Mouse (Mus musculus) neural tube, embryonic 11.5 days (tissue): ENCODE measurements around the gene Fgfr1op2. TPM values are rescaled to one million over a fixed set of nuclear protein-coding genes. Genes with fewer than 3 reads are reported as not detected.

Experiments
- ATAC-seq: fragments of 200-750 bp; cut with Nextera tagmentation; 2 replicates; pipeline ENCODE4 v1.8.0; 2017; ENCODE audit warnings: moderate number of reproducible peaks, mild to moderate bottlenecking, moderate TSS enrichment, moderate library complexity; ENCODE audit not compliant: insufficient read depth, low FRiP score, low TSS enrichment
- DNase-seq: peaks from one replicate; pipeline ENCODE4 v3.0.0-alpha.2; 2015; ENCODE audit warnings: low spot score
- H3K27ac ChIP-seq: fragments of 300-500 bp; sonication (generic); 2 replicates; pipeline ENCODE4 v1.5.1; 2014; ENCODE audit warnings: low read depth, mild to moderate bottlenecking, low read length
- H3K27me3 ChIP-seq: fragments of 300-500 bp; sonication (generic); 2 replicates; pipeline ENCODE4 v1.6.1; 2014; ENCODE audit warnings: mild to moderate bottlenecking, low read length, mixed read lengths; ENCODE audit not compliant: control insufficient read depth, insufficient read depth
- H3K36me3 ChIP-seq: fragments of 300-500 bp; sonication (generic); 2 replicates; pipeline ENCODE4 v1.6.1; 2014; ENCODE audit warnings: mild to moderate bottlenecking, low read length, moderate library complexity, mixed read lengths; ENCODE audit not compliant: control insufficient read depth, insufficient read depth
- H3K4me1 ChIP-seq: fragments of 300-500 bp; sonication (generic); 2 replicates; pipeline ENCODE4 v1.6.1; 2014; ENCODE audit warnings: low read length, mixed read lengths; ENCODE audit not compliant: control insufficient read depth, insufficient read depth
- H3K4me2 ChIP-seq: fragments of 300-500 bp; sonication (generic); 2 replicates; pipeline ENCODE4 v1.6.1; 2014; ENCODE audit warnings: low read depth, mild to moderate bottlenecking, moderate library complexity
- H3K4me3 ChIP-seq: fragments of 300-500 bp; sonication (generic); 2 replicates; pipeline ENCODE4 v1.5.1; 2014; ENCODE audit warnings: low read depth, low read length
- H3K9ac ChIP-seq: fragments of 300-500 bp; sonication (generic); 2 replicates; pipeline ENCODE4 v1.6.1; 2014; ENCODE audit warnings: mild to moderate bottlenecking, low read length
- H3K9me3 ChIP-seq: fragments of 300-500 bp; sonication (generic); 2 replicates; pipeline ENCODE4 v1.6.1; 2016; ENCODE audit warnings: low read length; ENCODE audit not compliant: control insufficient read depth
- WGBS: fragments of 180-500 bp; shearing (Covaris S2); extraction: QIAGEN DNeasy Blood & Tissue Kit; methylation state at CpG from one replicate; pipeline ENCODE4 v1.1.7; 2014; 5-methylcytosine and 5-hydroxymethylcytosine counted together
- polyA plus RNA-seq: library from polyadenylated mRNA; unstranded; fragments of >200 nt; fragmentation: Nextera tagmentation; extraction: Ambion mirVana; gene quantifications from 2 replicates; pipeline ENCODE4 v1.2.1, GENCODE M21; 2014

The Fgfr1op2 gene
- polyA plus RNA-seq, 1 experiment from 2014 or later = 78.2 TPM

DNA sequence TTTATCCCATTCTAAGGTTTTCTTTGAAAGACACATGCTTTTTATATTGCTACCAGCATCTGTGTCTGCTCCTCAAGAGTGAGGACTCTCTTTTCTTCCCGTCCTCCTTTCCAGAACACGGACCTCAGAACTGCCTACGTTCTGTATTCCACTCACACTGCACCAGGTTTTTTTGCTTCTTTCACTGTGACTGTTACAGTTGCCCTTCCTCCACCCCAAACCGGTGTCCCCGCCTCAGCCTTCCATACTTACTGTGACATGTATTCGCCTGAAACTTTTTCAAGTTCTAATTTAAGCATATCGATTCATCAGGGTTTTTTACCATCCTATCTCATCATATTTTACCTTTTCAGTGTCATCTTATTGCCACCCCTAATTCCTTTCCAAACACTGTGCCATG is 1.6 kb downstream of the Fgfr1op2 start:
- peak overlapping the region; percentile 85 for H3K9ac ChIP-seq
- peak; percentile 13 for DNase-seq
- H3K27ac ChIP-seq = peak overlapping the region; percentile 93; the same call in 1 of the 2 replicates
- H3K9me3 ChIP-seq = no peaks in the 10 kb centered on the region
- WGBS = 17% methylated on average over 7 of the region's 7 CpGs
- H3K4me1 ChIP-seq = peaks cover 3% of the 10 kb centered on the region
- ATAC-seq = no peak
- no peaks in the 10 kb centered on the region for H3K36me3 ChIP-seq
- peak overlapping the region; percentile 61 for H3K4me2 ChIP-seq
- no peaks in the 10 kb centered on the region for H3K27me3 ChIP-seq
- peak overlapping the region; percentile 96 for H3K4me3 ChIP-seq

DNA sequence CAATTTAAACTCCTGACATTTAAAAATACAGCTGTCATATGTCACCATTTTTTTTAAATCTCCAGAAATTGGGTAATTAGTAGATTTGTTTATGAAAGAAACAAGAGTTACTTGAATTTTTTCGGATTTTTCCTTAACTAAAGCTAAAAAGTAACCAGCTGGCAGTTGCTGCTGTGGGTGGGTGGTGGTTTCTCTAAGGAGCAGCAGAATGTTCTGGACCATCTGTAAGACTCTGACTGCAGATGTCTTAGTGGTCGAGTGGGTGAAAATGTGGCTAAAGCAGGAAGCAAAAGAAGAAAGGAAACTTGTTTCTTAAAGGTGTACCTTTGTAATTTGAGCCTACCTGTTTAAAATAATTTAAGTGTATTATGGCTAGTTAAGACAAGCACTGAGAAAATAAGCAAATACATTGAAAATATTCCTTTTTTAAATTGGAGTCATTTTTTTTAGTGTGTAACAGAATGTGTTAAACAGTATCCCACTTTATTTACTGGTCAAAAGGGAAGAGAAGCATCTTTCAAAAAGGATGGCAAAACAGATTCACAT is 3.5 kb downstream of the Fgfr1op2 start:
- peaks cover 3% of the 10 kb centered on the region for H3K4me1 ChIP-seq
- no peaks in the 10 kb centered on the region for H3K36me3 ChIP-seq
- DNase-seq (no peak), ATAC-seq (no peak)
- no peak overlapping the region for H3K27ac ChIP-seq
- no peak overlapping the region for H3K4me2 ChIP-seq
- WGBS = 57% methylated on average over 2 of the region's 2 CpGs
- no peak overlapping the region for H3K9ac ChIP-seq
- no peak overlapping the region for H3K4me3 ChIP-seq
- no peaks in the 10 kb centered on the region for H3K9me3 ChIP-seq
- H3K27me3 ChIP-seq = no peaks in the 10 kb centered on the region

- ATAC-seq (no peak), DNase-seq (no peak)
- no peaks in the 10 kb centered on the region for H3K27me3 ChIP-seq
- no peaks in the 10 kb centered on the region; the same call in 1 of the 2 replicates for H3K36me3 ChIP-seq
- no peak overlapping the region for H3K27ac ChIP-seq
- H3K9me3 ChIP-seq = no peaks in the 10 kb centered on the region
- H3K9ac ChIP-seq = no peak overlapping the region
- 75% methylated on average over 2 of the region's 2 CpGs for WGBS
- H3K4me1 ChIP-seq = peaks cover 3% of the 10 kb centered on the region
- no peak overlapping the region for H3K4me3 ChIP-seq
- H3K4me2 ChIP-seq = no peak overlapping the region
Observed at GRCm38 (mm10) chr6:146583366-146584046, 6.5 kb downstream of the Fgfr1op2 start.

DNA sequence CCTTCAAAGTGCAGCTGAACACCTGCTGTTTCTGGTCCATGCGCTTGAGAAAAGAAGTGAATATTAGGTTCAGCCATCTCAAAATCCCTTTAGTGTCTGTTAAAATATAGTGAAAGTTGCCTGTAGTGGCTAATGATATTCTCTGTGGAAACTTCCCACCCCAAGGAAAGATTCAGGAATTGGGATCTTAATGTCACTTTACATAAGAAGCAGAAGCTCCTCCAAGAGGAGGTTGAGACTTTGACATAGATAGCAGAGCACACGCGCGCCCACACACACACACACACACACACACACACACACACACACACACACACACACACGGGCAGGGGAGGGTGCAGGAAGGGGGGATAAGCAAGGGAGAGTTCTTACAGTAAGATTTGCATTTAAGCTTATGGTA is 8.1 kb downstream of the Fgfr1op2 start:
- Histone ChIP-seq H3K36me3 (peaks cover 6% of the 10 kb centered on the region), H3K27ac (no peak overlapping the region), H3K9ac (no peak overlapping the region), H3K9me3 (no peaks in the 10 kb centered on the region), H3K4me3 (no peak overlapping the region), H3K4me2 (no peak overlapping the region), H3K4me1 (no peaks in the 10 kb centered on the region), H3K27me3 (no peaks in the 10 kb centered on the region)
- no peak for DNase-seq
- 94% methylated on average over 5 of the region's 5 CpGs for WGBS
- no peak for ATAC-seq

GRCm38 (mm10) chr6:146602601-146603000 is 25.6 kb downstream of the Fgfr1op2 start:
- Histone ChIP-seq H3K4me3 (no peak overlapping the region), H3K36me3 (peaks cover 9% of the 10 kb centered on the region; the same call in 1 of the 2 replicates), H3K27me3 (no peaks in the 10 kb centered on the region), H3K4me1 (no peaks in the 10 kb centered on the region), H3K27ac (no peak overlapping the region), H3K9ac (no peak overlapping the region), H3K4me2 (no peak overlapping the region), H3K9me3 (no peaks in the 10 kb centered on the region)
- ATAC-seq = no peak
- WGBS = 87% methylated on average over 4 of the region's 4 CpGs
- DNase-seq = no peak

DNA sequence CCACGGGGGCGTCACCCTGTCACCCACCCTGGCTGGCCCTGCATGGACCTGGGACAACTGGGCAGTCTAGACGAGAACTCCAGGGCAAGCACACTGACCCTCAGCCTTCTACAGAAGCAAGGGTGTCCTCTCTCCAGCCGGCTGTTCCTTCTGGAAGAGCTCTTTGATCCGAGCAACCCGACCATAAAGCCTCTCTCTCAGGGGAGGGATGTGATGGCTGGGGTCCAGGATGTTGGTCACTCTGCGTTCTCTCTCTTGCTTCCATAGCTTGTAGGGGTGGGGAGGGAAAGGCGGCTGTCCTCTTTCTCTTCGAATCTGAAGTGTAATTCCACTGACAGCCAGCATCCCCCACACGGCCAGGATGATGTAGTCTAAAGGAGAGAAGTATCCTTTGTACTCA is 26.6 kb downstream of the Fgfr1op2 start:
- Histone ChIP-seq H3K9me3 (no peaks in the 10 kb centered on the region), H3K4me2 (no peak overlapping the region), H3K9ac (no peak overlapping the region), H3K27me3 (no peaks in the 10 kb centered on the region), H3K36me3 (peaks cover 9% of the 10 kb centered on the region; the same call in 1 of the 2 replicates), H3K4me3 (no peak overlapping the region), H3K27ac (no peak overlapping the region), H3K4me1 (no peaks in the 10 kb centered on the region)
- DNase-seq (no peak), ATAC-seq (no peak)
- WGBS = 85% methylated on average over 10 of the region's 10 CpGs

DNA sequence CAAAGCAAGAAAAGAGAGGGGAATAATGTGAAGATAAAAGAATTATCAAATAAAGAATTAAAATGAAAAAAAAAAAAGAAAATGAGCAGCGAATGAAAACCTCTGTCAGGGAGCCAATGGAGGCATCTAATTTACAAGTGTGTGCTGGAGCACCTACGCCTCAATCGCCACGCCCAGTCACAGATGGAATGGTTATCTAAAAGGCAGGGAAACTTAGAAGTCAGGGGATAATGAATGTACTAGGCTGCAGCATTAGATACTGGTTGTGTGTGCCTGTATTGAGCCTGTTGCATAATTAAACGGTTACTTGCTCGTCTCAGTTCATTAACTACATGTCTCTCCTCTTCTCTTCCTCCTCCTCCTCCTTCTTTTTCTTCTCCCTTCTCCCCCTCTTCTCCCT is 34.4 kb downstream of the Fgfr1op2 start:
- ATAC-seq (no peak), DNase-seq (no peak)
- H3K27me3 ChIP-seq = no peaks in the 10 kb centered on the region
- WGBS = 91% methylated on average over 6 of the region's 6 CpGs
- no peak overlapping the region for H3K4me2 ChIP-seq
- no peak overlapping the region for H3K9ac ChIP-seq
- H3K36me3 ChIP-seq = peaks cover 5% of the 10 kb centered on the region
- H3K4me3 ChIP-seq = no peak overlapping the region
- no peak overlapping the region for H3K27ac ChIP-seq
- H3K4me1 ChIP-seq = no peaks in the 10 kb centered on the region
- no peaks in the 10 kb centered on the region for H3K9me3 ChIP-seq

GRCm38 (mm10) chr6:146611897-146612296 is 34.9 kb downstream of the Fgfr1op2 start:
- Histone ChIP-seq H3K36me3 (peaks cover 5% of the 10 kb centered on the region), H3K4me1 (no peaks in the 10 kb centered on the region), H3K9me3 (no peaks in the 10 kb centered on the region), H3K27ac (no peak overlapping the region), H3K4me3 (no peak overlapping the region), H3K4me2 (no peak overlapping the region), H3K9ac (no peak overlapping the region), H3K27me3 (no peaks in the 10 kb centered on the region)
- ATAC-seq = no peak
- no peak for DNase-seq
- 91% methylated on average over 7 of the region's 7 CpGs for WGBS

DNA sequence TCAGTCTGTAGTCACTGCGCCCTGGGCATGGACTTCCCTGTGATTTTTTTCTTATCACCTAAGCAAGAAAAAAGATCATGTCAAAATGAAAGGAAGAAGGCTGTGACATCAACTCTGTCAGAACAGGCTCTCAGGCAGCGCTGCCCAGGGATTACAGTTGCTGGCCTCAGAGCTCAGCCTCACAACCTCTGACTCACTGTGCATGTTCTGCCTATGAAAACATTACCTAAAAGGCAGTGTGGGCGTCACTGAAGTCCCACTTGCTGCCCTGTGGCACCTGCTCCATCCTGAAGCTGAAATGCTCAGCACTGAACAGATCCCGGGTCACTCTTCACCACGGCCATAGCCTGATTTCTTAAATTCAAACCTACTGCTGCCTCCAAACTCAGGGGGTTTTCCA is 35.7 kb downstream of the Fgfr1op2 start:
- no peaks in the 10 kb centered on the region for H3K27me3 ChIP-seq
- peaks cover 5% of the 10 kb centered on the region for H3K36me3 ChIP-seq
- H3K9me3 ChIP-seq = no peaks in the 10 kb centered on the region
- DNase-seq (no peak), ATAC-seq (no peak)
- no peak overlapping the region for H3K4me3 ChIP-seq
- no peak overlapping the region for H3K4me2 ChIP-seq
- no peak overlapping the region for H3K9ac ChIP-seq
- no peaks in the 10 kb centered on the region for H3K4me1 ChIP-seq
- no peak overlapping the region for H3K27ac ChIP-seq
- WGBS = 92% methylated on average over 5 of the region's 5 CpGs
